Mouse (Mus musculus) CD4-positive helper T cell, adult 2 months (primary cell): ENCODE results near the gene Inhbe.
A peak's percentile ranks its signal among the peaks of the same experiment; 100 is the strongest.

Experiments used
- DNase-seq: peaks from one replicate; pipeline ENCODE4 v3.0.0-alpha.2; 2012; ENCODE audit warnings: low read depth, missing footprints, low spot score

Inhbe gene

DNA sequence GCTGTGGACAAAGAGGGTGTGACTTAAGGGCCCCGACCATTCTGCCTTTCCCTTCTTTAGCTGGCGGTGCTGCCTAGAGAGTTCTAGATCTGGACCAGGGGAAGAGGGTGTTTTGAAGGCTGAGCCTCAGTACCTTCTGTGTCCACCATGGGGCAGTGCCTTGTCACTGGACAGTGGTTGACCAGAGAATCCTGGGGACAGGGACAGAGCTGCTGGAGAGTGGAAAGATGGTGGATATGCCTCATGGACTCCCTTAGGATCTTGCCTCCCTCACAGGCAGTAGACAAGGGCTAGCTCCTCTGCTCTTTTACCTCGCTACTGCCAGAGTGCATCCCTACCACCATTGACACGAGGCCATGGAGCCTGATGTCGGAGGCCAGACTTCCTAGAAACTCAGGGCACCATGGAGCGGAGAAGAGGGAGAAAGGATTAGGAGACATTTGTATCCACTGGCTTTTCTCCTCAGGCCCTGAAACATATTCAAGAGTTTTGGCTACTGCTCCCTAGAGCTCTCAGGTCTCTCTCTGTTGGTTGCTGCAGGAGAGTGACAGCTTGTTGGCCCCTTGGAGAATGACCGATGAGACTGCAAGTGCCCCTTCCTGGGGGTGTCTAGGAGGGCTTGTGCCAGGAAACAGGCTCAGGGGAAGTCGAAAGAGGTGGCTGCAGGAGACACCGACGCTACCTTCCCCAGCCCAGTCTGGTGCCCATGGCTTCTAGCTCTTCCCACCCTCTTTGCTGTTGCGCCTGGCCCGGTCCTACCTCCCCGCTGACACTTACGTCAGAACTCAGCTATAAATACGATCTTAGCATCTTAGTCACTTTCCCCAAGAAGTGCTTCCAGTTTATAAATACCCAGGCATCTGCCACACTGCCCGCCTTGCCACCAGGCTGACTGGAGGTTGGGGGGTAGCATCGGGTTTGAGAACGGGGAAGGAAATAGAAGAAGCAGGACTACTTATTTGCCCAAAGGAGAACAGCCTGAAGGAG is at the start of gene Inhbe:
Gene Inhbe (minus strand): TSS at position 503 of the 987 bp plus-strand sequence.
- no peak for DNase-seq

DNA sequence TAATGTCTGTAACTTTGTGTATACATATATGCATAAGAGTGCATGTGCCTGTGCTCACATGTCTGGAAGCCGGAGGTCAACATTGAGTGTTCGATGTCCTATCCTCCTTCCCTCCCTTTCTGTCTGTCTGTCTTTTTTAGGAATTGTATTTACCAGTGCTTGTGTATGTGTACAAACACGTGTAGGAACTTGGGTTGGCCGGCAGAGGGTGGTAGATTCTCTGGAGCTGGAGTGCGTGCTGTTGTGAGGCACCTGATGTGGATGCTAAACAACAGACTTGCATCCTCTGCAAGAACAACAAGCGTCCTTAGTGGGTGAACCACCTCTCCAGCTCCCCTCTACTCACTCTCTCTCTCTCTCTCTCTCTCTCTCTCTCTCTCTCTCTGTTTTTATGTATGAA is 37.6 kb upstream of the Inhbe start:
- DNase-seq = no peak

DNA sequence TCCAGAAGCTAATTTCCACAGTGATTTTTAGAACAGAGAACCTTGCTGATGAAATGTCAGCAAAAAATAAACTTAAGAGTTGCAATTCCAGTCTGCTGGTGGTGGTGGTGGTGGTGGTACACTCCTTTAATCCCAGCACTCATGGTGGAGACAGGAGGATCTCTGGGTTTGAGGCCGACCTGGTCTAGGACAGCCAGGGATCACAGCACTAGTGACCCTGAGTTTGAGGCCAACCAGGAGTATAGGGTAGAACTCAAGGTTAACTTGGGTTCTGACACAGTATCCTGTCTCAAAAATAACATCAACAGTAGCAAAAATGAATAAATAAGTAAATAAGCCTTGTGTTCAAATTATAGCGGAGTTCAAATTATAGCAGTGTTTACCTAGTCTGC is 27.5 kb upstream of the Inhbe start:
- no peak for DNase-seq

DNA sequence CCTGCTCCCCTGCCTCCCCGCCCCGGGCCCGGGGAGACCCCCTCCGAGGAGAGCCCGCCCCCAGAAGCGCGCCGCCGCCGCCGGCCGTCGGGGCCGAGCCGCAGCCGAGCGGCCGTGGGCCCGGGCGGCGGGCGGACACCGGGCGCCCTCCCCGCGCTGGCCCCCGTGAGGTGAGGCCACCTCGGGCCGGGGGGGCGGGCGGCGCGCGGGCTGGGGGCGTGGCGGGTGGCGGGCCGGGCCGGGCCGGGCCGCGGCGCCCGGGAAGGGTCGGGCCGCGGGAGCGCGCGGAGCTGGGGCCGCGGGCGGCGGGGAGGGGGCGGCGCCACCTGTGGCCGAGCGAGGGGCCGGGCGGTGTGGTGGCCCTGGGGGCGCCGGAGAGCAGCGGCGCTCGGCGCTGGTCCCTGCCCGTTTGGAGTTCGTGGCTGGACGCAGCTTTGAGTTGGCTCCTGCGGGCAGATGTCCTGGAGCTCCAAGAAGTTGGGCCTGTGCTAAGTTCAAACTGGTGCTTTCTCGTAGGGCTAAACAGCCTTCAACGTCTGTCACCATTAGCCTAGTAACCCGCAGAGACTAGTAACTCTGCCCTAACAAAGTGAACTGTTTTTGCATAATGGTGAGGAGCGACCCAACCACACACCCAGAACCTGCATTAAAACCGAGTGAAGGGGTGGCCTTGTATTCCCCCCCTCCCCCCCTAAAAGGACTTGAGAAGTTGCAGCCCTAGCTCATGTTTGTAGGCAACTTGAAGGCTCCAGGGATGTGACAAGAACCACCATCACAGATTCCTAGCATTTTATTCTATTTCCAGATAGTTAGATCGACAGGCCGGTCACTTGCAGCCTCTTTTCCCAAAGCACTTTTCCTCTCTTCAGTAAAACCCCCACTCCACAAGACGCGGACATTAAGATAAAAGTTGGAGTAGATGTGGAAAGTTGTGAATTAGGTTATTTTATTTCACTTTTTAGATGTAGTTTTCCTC is 26.8 kb upstream of the Inhbe start:
- peak; percentile 65 for DNase-seq

DNA sequence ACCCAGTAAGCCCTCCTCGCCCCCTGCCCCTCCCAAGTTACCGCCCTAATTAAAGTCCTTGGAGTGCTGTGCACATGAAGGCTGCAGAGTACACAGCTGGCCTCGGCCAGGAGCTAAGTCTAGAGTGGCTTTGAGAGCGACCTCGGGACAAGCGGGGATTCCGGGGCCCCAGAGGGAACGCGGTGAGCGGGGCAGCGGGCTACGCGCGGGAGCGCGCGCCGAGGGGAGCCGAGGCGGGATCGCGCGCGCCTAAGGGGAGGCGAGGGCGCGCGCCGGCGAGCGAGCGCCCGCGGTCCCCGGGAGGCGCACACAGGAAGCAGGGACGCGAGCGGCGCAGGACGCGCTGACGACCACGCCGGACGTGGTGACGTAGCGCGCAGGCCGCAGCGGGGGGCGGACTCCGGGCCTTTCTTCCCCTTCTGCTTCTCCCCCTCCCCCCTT is 26.1 kb upstream of the Inhbe start, which contains the start of gene R3hdm2:
Gene R3hdm2 (plus strand): TSS at position 77 of the 441 bp plus-strand sequence.
- DNase-seq = peak; percentile 96

DNA sequence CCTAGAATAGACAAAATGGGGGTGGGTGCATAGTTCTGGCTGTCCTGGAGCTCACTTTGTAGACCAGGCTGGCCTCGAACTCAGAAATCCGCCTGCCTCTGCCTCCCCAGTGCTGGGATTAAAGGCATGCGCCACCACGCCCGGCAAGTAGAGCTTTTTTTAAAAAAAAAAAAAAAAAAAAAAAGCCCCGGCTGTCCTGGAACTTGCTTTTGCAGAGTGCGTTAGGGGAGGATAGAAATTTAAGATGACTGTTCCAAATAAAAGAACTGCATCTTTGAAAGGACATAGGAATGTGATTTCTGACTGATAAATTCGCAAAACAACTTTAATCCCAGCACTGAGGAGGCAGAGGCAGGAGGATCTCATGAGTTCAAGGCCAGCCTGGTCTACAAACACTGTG is 25.4 kb upstream of the Inhbe start:
- no peak for DNase-seq

DNA sequence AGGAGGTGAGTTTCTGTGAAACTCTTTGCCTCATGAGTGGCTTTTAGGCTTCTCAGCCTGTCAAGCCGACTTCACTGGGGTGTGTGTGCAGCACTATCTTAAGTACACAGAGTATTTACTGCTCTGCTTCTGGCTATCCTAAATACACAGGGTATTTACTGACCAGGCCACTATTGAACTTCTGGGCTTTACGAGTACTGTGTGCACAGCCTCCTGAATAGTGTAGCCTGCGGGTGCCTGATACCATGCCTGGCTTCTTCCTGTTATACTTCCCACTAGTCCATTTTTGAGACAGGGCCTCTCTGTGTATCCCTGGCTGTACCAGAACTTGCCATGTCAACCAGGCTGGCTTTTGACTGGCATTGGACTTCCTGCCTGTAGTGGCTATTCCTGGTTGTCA is 23.5 kb upstream of the Inhbe start:
- no peak for DNase-seq

DNA sequence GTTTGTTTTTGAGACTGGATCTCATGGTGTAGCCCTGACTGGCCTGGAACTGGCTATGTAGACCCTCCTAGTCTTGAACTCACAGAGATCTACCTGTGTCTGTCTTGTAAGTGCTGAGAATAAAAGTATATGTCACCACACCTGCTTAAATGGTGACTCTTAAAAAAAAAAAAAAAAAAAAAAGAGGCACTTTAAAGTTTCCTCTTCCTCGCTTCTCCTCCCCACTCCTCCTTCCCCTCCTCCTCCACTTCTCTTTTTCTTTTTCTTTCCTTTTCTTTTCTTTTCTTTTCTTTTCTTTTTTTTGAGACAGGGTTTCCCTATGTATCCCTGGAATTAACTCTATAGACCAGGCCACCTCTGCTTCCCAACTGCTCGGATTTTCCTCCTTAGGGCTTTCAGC is 16.8 kb upstream of the Inhbe start:
- no peak for DNase-seq

DNA sequence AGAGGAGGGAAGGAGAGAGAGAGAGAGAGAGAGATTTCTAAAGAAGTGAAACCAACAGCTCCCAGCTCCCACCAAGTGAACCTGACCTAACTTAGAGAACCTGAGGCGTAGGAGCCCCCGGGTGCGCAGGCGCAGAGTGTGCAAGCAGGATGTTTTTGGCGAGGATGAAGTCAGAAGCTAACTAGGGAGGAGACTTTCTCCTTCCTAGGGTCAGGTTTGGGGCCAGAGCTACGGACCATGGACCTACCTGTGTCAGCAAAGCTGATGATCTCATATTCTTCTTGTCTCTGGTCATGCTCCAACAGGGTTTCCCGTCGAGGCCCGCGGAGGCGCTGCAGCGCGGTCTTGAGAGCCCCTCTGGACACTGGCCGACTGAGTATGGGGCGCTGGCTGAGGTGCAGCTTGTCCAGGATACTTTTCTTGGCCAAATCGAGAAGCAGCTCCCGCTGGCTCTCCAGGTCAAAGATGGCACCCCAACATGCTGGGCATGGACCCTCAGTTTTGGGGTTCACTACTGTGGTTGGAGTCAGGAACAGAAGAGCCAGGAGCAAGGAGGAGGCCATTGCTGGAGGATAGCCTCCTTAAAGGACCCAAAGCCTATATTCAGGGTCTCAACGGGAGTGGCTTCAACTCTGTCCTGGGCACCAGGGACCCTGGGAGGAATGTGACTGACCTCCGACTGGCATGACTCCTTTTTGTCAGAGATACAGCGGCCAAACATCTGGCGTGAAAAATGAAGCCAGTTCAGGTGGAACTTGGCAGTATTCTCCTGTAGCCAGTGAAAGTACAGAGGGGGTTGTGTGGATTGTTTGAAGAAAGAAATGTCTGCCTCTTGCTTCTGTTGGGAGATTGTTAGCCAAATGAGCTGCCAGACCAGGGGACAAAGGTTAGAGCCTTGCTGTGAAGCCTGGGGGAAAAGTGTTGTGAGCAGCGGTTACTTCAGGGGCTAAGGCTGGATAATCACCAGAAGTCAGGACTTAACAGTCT is 15.9 kb upstream of the Inhbe start, which contains the start of gene Inhbc:
Gene Inhbc (minus strand): TSS at position 598 of the 987 bp plus-strand sequence.
- DNase-seq = no peak

DNA sequence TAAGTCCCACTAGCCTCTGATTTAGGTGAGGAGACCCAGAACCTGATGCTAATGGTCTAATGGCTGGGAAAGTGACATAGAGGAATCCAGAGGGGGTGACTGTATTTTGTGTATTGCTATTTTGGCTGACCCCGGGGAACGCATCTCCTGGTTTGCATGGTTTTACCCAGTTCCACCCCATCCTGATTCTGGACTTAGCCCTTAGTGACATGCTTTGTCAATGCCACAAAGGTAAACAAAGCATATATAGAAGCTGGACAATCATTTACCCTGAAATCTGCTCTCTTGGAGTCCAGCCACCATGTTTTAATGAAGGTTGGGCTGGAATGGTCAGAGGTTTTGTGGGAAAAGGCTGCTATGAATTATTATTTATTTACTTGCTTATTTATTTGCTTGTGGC is 14.1 kb upstream of the Inhbe start:
- no peak for DNase-seq

DNA sequence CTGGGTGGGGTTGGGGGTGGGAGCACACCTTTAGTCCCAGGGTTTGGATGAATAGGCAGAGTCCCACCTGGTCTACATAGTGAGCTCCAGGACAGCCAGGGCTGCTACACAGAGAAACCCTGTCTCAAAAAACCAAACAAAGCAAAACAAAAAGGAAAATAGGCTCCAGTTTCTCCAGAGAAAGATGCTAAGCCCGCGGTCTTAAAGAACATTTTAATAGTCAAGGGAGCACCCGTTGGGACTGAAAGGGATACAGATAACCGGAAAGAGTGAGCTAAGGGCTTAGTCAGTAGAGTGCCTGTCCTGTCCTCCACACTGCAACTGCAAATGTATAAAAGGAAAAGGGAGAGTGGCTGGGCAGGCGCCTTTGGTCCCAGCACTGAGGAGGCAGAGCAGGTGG is 12.9 kb upstream of the Inhbe start:
- no peak for DNase-seq

DNA sequence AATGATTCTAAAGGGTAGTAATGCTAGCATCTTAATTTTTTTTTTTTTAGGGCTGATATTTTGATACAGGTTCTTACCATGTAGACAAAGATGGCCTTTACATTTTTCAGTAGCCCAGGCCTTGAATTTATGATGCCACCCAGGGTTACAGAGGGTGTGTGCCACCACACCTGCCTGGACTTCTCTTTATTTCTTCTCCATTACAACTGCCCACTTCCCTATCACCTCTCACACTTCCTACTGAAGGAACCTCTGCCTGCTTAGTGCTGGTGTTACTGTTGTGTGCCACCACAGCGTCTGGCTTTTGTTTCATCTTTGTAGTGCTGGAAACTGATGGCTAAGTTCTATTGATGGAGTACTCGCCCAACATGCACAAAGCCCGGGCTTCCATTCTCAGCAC is 6.5 kb upstream of the Inhbe start:
- no peak for DNase-seq

DNA sequence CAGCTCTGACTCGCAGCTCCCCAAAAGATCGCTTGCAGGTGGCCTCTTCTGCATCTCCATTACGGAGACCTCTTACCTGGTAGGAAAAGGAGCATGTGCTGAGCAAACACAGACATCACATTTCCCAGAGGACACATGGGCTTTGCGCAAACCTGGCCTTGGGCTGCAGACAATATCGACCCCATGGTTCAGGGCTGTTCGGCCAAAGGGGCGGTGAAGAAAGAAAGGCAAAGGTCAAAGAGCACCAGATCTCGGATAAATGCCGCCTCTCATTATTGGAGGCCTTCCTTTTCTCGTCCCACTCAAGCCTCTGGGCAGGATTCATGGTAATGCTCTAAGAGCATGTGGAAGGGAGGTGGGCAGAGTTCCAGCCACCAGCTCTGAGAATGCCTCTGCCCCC is 1.1 kb upstream of the Inhbe start:
- DNase-seq = no peak

DNA sequence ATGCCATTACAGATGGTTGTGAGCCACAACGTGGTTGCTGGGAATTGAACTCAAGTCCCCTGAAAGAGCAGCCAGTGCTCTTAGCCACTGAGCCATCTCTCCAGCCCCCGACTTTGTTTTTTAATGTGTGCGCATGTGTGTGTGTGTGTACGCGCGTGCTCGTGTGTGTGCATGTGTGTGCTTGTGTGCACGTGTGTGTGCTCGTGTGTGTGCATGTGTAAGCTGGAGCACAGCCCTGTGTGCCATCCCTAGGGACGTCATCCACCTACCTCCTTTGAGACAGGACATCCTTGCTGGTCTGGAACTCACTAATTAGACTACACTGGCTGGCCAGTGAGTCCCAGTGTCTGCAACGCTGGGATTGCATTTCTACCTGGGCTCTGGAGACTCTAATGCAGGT is 1.4 kb downstream of the Inhbe start:
- DNase-seq = no peak

DNA sequence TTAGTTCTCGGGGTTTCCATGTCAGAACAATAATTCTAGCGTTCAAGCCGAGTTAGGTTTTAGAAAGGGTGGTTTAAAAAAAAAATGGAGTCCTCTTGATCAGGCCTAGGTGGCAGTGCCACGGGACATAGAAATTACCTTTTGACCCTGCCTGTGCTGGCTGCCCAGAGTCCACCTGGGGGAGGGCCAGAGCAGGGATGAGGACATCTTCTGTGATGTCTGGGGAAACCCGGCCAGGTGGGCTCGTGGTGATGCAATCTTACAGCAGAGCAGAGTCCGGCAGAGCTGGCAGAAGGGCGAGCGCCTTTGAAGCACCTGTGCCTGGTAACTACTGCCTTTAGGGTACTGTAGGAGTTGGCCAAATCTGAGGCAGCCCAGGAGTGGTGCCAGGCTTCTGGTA is 2.0 kb downstream of the Inhbe start:
- DNase-seq = no peak

DNA sequence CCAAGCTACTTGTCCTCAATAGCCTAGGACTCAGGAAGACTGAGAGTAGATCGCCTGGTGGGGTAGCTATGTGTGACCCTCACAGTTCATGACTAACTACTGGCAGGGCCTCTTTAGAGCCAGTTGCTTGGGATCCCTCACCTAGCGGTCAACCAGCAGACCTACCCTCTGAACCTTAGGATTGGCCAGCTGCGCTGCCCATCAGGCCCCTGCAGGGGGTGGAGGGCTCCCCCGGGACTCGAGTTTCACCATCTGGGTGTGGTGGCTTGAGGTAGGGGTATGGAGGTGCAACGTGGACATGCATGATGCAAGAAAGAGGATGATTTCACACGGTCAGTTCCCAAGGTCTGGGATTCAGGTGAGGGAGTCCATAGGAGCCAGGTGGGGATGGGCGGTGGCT is 2.5 kb downstream of the Inhbe start:
- DNase-seq = no peak

DNA sequence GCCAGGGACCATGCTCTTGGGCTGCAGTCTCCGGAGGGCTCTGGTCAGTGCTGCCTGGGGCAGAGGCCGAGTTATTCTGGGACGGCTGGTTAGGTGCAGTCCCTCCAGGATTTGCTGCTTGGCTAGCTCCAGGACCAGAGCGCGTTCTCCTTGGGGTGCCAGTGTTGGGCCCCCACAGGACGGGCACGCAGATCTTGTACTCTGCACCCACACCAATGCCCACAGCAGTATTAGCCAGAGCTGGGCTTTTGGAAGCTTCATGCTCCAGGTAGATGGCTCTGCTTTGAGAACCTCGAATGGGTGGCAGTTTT is 3.0 kb downstream of the Inhbe start:
- no peak for DNase-seq

DNA sequence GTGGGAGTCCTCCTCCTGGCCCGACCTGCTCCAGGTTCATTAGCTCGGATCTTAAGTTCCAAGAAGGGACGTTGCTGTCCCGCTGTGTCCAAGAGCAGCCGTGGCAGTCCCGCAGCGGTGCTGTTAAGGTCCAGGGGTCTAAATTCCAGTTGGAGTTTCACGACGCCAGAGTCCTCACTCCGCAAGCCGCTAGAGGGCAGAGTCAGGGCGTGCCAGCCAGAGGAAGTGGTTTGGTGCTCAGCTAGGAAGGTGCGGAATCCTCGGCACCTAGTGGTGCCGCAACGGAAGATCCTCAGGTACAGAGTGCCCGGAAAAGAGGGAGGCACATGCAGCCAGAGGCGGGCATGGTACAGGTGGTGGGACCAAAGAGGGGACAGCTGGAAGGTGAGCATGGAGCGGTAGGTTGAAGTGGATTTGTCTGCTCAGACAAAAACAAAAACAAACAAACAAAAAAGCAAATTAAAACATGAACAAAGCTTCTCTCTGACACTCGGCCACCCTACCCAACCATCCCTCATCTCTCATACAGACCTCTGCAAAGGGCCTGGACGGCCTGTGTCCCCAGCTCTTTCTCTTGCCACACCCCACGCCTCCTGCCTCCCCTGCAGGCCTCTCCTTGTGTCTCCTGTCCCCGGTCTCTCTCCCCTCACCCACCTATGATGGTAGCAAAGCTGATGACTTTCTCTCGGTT is 3.5 kb downstream of the Inhbe start:
- DNase-seq = peak; percentile 82

DNA sequence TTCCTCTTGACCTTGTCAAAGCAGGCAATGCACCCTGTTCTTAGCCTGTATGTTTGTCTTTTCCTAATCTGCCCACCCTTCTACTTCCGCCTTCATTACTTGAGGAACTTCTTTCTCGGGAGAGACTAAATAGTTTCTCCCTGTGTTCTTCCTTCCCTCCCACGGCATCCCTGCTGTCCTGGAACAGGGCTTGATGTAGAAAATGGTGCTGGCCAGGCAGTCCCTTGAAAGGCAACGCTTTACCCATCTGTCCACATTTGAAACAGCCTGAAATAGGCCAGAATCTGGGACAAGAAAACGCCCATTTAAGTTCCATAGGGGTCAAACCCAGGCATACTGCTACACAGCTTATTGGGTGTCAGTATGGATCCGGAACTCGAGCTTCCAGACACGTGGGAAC is 4.4 kb downstream of the Inhbe start:
- DNase-seq = no peak

DNA sequence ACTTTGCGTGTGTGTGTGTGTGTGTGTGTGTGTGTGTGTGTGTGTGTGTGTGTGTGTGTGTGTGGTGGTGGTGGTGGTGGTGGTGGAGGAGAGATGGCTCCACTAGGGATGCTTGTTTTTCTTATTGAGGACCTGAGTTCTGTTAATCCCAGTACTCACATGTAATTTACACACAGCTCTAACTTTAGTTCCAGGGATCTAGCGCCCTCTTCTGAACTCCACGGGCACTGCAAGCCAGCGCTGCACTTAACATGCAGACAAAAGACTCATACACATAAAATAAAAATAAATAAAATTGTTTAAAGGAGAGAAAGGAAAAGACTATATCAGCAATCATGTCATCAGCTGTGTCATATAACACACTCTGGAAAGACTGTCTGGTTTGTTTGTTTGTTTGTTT is 5.3 kb downstream of the Inhbe start:
- DNase-seq = no peak
